26 mouse cellular contexts compared by ENCODE assay signal in the genomic region with DNA sequence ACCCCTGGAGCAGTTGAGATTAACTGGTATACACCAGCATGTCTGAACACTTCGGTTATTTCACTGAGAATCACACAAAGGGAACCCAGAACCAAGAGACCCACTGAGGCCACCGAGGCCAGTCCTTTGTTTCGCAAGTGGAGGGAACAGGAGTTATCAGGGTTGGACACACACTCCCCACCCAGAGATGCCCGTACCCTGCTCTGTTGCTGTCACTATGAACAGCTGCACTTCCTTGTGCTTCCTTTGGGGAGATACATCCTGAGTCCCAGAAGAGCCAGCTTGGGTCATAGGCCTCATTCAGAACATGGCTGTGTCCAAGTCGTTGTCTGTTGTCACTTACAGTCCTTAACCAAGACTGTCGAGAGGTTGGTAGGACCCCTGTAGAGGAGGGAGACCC. TPM values are rescaled to one million over a fixed set of nuclear protein-coding genes. Genes with fewer than 3 reads are reported as not detected.
"Had no signal": no experiment of that assay in that cellular context is flagged by ENCODE, and none has a peak within 500 bp of the region (broad histone marks: within the 10 kb centered on the region; RNA-seq: fewer than 3 reads in every experiment).

No protein-coding gene starts in this region.

- H3K4me3 ChIP-seq: heart, adult 2 months; heart, embryonic 13.5 days; heart, embryonic 15.5 days; hindbrain, embryonic 13.5 days; hindbrain, embryonic 15.5 days; layer of hippocampus, adult 2 months; left cerebral cortex, adult 2 months; limb, embryonic 10.5 days; limb, embryonic 12.5 days had no signal

- DNase-seq: forebrain, postnatal 0 days; gastrocnemius, postnatal 14 days; gastrocnemius, postnatal 36 days; heart, adult 11 months; heart, adult 2 months; heart, postnatal 14 days; heart, postnatal 36 days; kidney, adult 11 months; kidney, adult 2 months; kidney, adult 9 months; kidney, postnatal 10 days; kidney, postnatal 25 days; kidney, postnatal 4 days had no signal

- H3K9ac ChIP-seq: forebrain, postnatal 0 days; heart, embryonic 13.5 days; heart, embryonic 15.5 days; hindbrain, embryonic 13.5 days; hindbrain, embryonic 15.5 days; limb, embryonic 12.5 days had no signal

- H3K4me2 ChIP-seq: heart, embryonic 11.5 days; heart, embryonic 13.5 days; heart, embryonic 15.5 days; hindbrain, embryonic 13.5 days; hindbrain, embryonic 15.5 days; limb, embryonic 12.5 days had no signal

- H3K27ac ChIP-seq: heart, adult 2 months; heart, embryonic 13.5 days; heart, embryonic 15.5 days; hindbrain, embryonic 13.5 days; hindbrain, embryonic 15.5 days; hindbrain, postnatal 0 days; layer of hippocampus, adult 2 months; left cerebral cortex, adult 2 months; limb, embryonic 10.5 days; limb, embryonic 12.5 days had no signal

- H3K36me3 ChIP-seq: heart, embryonic 15.5 days had no signal

- H3K27me3 ChIP-seq: heart, embryonic 13.5 days; heart, embryonic 15.5 days; hindbrain, embryonic 13.5 days; hindbrain, embryonic 15.5 days; limb, embryonic 12.5 days had no signal

- H3K4me1 ChIP-seq: heart, embryonic 13.5 days; heart, embryonic 15.5 days; hindbrain, embryonic 13.5 days; hindbrain, embryonic 15.5 days; limb, embryonic 10.5 days; limb, embryonic 12.5 days had no signal

- H3K9me3 ChIP-seq: heart, embryonic 13.5 days; heart, embryonic 15.5 days; hindbrain, embryonic 13.5 days; hindbrain, embryonic 15.5 days; limb, embryonic 10.5 days; limb, embryonic 12.5 days had no signal

- ATAC-seq: forebrain, postnatal 0 days; hindbrain, postnatal 0 days; intestine, embryonic 16.5 days had no signal

RNA-seq across cellular contexts. Expression of a gene that starts 51.7 kb away (rescaled TPM):
- polyA plus RNA-seq: forebrain, postnatal 0 days; heart, embryonic 11.5 days; heart, embryonic 13.5 days; heart, embryonic 15.5 days; hindbrain, embryonic 11.5 days; hindbrain, embryonic 13.5 days; intestine, embryonic 14.5 days; limb, embryonic 10.5 days; limb, embryonic 12.5 days had no signal
